Mouse (Mus musculus): ENCODE measurements at regions not wholly inside any gene's neighbourhood (a gene's known extent, or its start where the extent isn't known, plus 50 kb on each side); places are given as distances from the start of the nearest gene placed in this dataset.
A peak's percentile ranks its signal among the peaks of the same experiment; 100 is the strongest.
"Not testable (repeated sequence)": the region's sequence is repeated elsewhere in the genome, so short reads cannot be mapped to it uniquely, and the experiment has no call there.

DNA sequence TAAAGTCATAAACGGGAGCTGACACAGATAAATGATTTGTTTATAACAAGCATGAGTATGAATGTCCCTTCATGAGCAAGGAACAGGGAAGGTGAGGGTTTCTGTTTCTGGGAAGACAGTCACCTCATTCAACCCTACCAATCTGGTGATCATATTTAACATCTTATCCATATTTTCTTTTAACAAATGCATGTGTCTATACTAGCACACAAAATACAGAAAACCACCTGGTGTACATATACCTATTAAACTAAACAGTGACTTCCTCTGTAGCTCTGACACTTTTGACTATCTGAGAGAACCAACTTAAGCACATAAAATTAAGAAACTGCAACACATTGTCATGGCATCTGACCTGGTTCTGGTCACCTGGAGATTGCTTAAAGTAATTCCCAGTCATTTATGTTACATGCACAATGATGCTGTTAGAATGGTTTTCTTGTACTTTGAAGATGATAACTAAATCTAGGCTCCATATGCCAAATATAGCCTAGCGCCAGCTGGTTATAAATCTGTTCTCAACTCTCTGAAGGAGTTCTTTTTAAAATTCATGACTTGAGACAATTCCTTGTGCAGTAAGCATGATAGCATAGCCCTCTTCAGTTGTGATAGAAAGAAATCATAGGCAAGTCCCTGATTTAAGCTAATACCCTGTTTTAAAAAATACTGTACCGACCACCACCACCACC lies 1163.6 kb upstream of the Tyrp1 start:
- H3K36me3 ChIP-seq (ENCODE audit: insufficient read depth, low read length), result no peaks in the 10 kb centered on the region
- WGBS, result 80% methylated on average over 3 of the region's 3 CpGs

DNA sequence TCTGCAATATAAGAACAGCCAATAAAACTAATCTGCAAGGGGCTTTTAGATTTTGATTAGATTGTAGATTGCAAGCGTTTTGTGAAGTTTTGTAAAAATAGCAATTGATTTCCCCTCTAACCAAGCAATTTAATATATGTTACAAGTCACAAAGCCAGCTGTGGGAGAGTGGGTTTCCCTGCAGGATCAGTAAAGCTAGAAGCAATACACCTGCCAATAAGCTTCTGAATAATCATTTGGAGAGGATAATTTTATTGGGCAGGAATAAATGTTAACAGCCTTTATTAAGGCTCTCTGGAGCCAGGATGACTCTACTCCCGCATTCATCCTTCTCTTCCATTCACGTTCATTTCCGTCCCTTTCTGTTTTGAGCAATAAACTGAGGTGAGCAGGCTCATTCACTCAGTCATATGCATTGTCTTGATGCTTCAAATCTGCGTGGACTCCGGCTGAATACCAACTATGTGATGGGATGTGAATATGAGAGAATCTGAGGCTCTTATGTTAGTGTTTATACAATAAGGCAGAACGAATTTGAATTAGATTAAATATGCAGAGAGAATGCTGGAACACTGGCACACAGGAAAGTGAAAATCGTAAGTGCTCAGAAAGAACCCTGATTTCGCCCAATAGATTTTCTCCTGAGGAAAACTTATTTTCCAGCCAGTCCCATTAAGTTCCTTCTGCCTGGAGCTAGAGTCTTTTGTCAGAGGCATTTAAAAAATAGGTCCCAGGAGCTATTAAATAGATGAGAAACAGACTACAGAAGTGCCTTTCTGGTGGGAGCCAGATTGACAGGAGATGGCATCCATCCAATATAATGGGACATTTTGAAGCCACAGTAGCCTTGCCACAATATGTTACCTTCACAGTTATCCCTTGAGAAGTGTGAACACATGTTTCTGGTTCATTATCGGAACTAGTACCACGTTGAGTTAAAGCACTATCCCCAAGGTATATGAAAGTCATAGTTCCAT lies 1138.8 kb upstream of the Tyrp1 start:
- TF ChIP-seq CTCF (IDR thresholded peaks at IDR 0.05), result no peak
- H3K4me2 ChIP-seq (ENCODE audit: low read depth, low read length, poor library complexity, severe bottlenecking), result no peak overlapping the region
- H3K27me3 ChIP-seq (ENCODE audit: insufficient read depth, low read length), result no peaks in the 10 kb centered on the region
- no peaks in the 10 kb centered on the region for H3K9me3 ChIP-seq (ENCODE audit: low read length)
- ATAC-seq (ENCODE audit: low FRiP score) (no peak), DNase-seq (ENCODE audit: low spot score) (peak; percentile 31)
- no peak overlapping the region for H3K9ac ChIP-seq (replicated peaks; ENCODE audit: low read length, poor library complexity, severe bottlenecking)
- H3K36me3 ChIP-seq (ENCODE audit: insufficient read depth, low read length), result no peaks in the 10 kb centered on the region
- H3K27ac ChIP-seq (ENCODE audit: low read depth, low read length), result no peak overlapping the region
- H3K4me3 ChIP-seq (ENCODE audit: low read depth, low read length), result no peak overlapping the region
- no peaks in the 10 kb centered on the region for H3K4me1 ChIP-seq (ENCODE audit: insufficient read depth, low read length)
- WGBS, result 52% methylated on average over 11 of the region's 11 CpGs

More for the DNA sequence above, 1163.6 kb upstream of the Tyrp1 start:
- Histone ChIP-seq H3K27me3 (ENCODE audit: insufficient read depth, low read length) (no peaks in the 10 kb centered on the region), H3K4me1 (ENCODE audit: insufficient read depth, low read length) (no peaks in the 10 kb centered on the region), H3K9ac (replicated peaks; ENCODE audit: low read length, poor library complexity, severe bottlenecking) (no peak overlapping the region), H3K4me3 (ENCODE audit: low read depth, low read length) (no peak overlapping the region), H3K9me3 (ENCODE audit: low read length) (no peaks in the 10 kb centered on the region), H3K4me2 (ENCODE audit: low read depth, low read length, poor library complexity, severe bottlenecking) (no peak overlapping the region), H3K27ac (ENCODE audit: low read depth, low read length) (no peak overlapping the region)
- DNase-seq (ENCODE audit: low spot score) (peak; percentile 14), ATAC-seq (ENCODE audit: low FRiP score) (no peak)
- no peak for TF ChIP-seq CTCF (IDR thresholded peaks at IDR 0.05)

DNA sequence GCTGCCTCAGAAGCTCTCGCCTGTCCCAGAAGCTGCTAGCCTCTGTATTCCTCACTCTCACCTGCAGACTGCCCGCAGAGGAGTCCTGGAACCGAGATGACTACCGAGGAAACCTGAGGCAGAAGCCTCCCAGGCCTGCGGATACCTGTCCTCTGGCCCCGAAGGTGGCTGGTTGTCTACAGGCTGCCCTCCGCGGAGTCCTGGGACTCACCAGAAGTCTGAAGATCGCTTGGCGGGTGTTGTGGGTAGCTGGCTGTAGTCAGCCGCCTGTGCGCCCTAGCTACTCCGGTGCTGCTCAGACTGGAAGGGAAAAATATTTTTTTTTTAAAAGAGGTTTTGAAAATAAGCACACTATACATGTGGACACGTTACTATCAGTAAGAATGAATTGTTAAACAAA lies 1113.0 kb upstream of the Tyrp1 start:
- 94% methylated on average over 14 of the region's 14 CpGs for WGBS
- H3K27me3 ChIP-seq (ENCODE audit: insufficient read depth, low read length); H3K9ac ChIP-seq (replicated peaks; ENCODE audit: low read length, poor library complexity, severe bottlenecking); H3K9me3 ChIP-seq (ENCODE audit: low read length); H3K27ac ChIP-seq (ENCODE audit: low read depth, low read length); H3K4me1 ChIP-seq (ENCODE audit: insufficient read depth, low read length); H3K36me3 ChIP-seq (ENCODE audit: insufficient read depth, low read length); H3K4me2 ChIP-seq (ENCODE audit: low read depth, low read length, poor library complexity, severe bottlenecking); H3K4me3 ChIP-seq (ENCODE audit: low read depth, low read length); DNase-seq (ENCODE audit: low spot score); ATAC-seq (ENCODE audit: low FRiP score): not testable (repeated sequence)

DNA sequence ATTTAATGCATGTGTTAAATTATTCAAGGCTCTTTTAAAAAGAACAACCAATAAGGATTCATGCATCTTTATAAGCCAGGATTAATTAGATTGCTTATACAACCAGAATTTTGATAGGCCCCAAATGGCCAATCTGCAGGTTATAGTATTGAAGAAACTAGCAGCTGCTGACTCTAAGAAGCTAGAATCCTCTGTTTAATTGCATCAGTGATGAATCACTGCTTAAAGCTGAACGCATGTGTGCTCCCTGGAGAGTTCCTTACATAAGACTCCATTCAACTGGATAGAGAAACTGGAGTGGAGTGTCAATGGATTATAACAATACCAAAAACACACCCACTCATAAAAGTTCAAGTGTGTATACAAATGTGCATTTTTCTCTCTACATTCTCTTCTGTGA lies 1109.8 kb upstream of the Tyrp1 start:
- H3K4me3 ChIP-seq (ENCODE audit: low read depth, low read length), result no peak overlapping the region
- 53% methylated on average over 1 of the region's 1 CpGs for WGBS
- no peak for ATAC-seq (ENCODE audit: low FRiP score)
- H3K9me3 ChIP-seq (ENCODE audit: low read length), result no peaks in the 10 kb centered on the region
- DNase-seq (ENCODE audit: low spot score), result peak; percentile 50
- H3K4me2 ChIP-seq (ENCODE audit: low read depth, low read length, poor library complexity, severe bottlenecking), result no peak overlapping the region
- no peak overlapping the region for H3K27ac ChIP-seq (ENCODE audit: low read depth, low read length)
- H3K27me3 ChIP-seq (ENCODE audit: insufficient read depth, low read length), result no peaks in the 10 kb centered on the region
- H3K4me1 ChIP-seq (ENCODE audit: insufficient read depth, low read length), result no peaks in the 10 kb centered on the region
- H3K9ac ChIP-seq (replicated peaks; ENCODE audit: low read length, poor library complexity, severe bottlenecking), result no peak overlapping the region
- TF ChIP-seq CTCF (IDR thresholded peaks at IDR 0.05), result no peak
- H3K36me3 ChIP-seq (ENCODE audit: insufficient read depth, low read length), result no peaks in the 10 kb centered on the region

DNA sequence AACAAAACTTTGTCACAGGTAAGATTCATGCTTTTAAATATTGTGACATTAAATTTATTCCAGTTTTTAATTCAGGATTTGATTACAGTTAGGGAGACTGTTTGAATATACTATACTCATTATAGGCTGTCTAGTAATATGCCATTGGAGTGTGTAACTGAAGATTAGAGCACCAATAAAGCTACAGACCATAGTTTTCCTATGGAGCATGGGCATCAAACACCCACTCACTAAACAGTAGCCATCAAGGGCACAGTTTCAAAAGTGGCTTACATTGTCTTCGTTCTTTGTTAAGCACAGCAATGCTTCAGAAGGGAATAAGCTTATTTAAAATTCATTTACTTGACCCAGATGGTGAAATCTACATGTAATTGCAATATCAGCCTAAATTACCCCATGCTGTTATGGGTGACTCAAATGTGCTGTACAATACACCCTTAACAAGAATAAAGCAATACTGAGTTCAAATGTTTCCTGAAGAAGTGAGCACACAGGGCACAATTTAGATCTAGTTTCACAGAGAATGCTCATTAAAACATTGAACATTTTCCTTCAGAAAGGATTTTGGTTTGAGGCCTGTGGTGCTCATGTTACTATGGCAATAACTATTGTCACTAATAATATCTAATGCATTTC lies 1092.9 kb upstream of the Tyrp1 start:
- 42% methylated on average over 1 of the region's 1 CpGs for WGBS
- no peak for TF ChIP-seq CTCF (IDR thresholded peaks at IDR 0.05)
- DNase-seq (ENCODE audit: low spot score), result peak; percentile 21
- Histone ChIP-seq H3K4me2 (ENCODE audit: low read depth, low read length, poor library complexity, severe bottlenecking) (no peak overlapping the region), H3K27me3 (ENCODE audit: insufficient read depth, low read length) (no peaks in the 10 kb centered on the region), H3K9me3 (ENCODE audit: low read length) (no peaks in the 10 kb centered on the region), H3K9ac (replicated peaks; ENCODE audit: low read length, poor library complexity, severe bottlenecking) (no peak overlapping the region), H3K4me1 (ENCODE audit: insufficient read depth, low read length) (no peaks in the 10 kb centered on the region), H3K27ac (ENCODE audit: low read depth, low read length) (no peak overlapping the region), H3K4me3 (ENCODE audit: low read depth, low read length) (no peak overlapping the region), H3K36me3 (ENCODE audit: insufficient read depth, low read length) (no peaks in the 10 kb centered on the region)
- no peak for ATAC-seq (ENCODE audit: low FRiP score)
